Mouse (Mus musculus) embryonic fibroblast, embryonic 13.5 days (primary cell): ENCODE results near the gene Itga9.

ENCODE experiments used
- CTCF ChIP-seq: IDR thresholded peaks from 2 replicates; pipeline ENCODE4 v1.5.1; 2011; ENCODE audit warnings: mild to moderate bottlenecking, control low read depth, low read length, moderate library complexity, borderline replicate concordance; ENCODE audit not compliant: insufficient read depth
- POLR2A ChIP-seq: IDR thresholded peaks from 2 replicates; pipeline ENCODE4 v1.6.1; 2011; ENCODE audit warnings: low read depth, mild to moderate bottlenecking, control low read depth, low read length, moderate library complexity

DNA sequence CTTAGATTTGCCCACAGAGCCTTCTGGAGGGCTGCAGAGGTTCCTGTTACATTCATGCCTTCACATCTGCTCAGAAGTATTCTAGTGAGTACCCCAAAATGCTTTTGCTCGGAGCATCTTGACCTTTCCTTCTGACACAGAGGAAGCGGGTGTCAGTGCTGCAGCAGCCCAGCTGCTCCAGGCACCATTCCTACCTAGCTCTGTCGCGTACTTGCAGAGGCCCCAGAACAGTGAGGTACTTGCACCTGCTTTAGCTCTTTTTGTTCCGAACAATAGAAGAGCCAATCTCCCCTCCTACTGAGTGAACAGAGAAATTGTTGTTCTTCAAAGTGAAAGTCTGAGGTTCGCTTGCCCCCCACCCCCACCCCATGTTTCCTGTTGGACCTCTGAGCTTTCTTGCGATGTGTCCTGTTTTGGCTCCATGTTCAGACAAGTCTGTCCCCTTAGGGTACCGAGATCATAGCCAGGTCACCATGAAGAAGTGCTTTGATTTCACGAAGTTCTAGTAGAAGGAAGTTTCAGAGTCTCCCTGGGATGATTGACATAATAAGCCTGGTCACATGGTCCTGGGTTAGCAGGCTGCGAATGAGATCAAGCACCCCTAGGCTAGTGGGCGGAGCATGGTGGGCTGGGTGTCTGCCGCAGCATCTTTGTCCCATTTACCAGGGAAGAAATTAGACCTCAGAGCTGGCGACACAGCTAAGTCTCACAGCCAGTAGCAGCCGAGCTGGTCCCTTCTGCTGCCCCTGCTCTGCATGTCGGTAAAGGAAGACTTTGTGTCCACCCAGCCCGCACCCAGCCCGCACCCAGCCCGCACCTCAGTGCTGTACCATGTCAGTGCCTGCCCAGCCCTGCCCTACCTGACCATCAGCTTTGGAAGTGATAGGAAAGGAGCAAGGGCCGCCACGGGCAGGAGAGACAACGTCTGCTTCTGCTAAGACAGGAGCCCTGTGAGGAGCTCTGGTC is 215.0 kb downstream of the Itga9 start:
- TF ChIP-seq CTCF (no peak), POLR2A (no peak)
